Mouse (Mus musculus) 3134 (cell line): ENCODE measurements around the gene Naa80.

Source experiments
- DNase-seq: peaks from one replicate; pipeline ENCODE4 v3.0.0-alpha.2; 2011; ENCODE audit warnings: low spot score; ENCODE audit not compliant: insufficient read length; ENCODE audit errors: extremely low read depth

Naa80 gene

GRCm38 (mm10) chr9:107578587-107578986 is at the start of gene Naa80:
Gene Naa80, plus strand, starts transcription at chr9:107578887.
- no peak for DNase-seq

- DNase-seq = peak; percentile 98
Measured at GRCm38 (mm10) chr9:107533791-107534407, 44.8 kb upstream of the Naa80 start, which contains the start of gene Tmem115. Gene Tmem115, plus strand, starts transcription at chr9:107533945.

- peak; percentile 48 for DNase-seq
Measured at GRCm38 (mm10) chr9:107534408-107535202, 44.1 kb upstream of the Naa80 start.

- DNase-seq = no peak
Measured at GRCm38 (mm10) chr9:107538231-107538630, 40.5 kb upstream of the Naa80 start.

GRCm38 (mm10) chr9:107538711-107539110 is 40.0 kb upstream of the Naa80 start:
- DNase-seq = no peak

- no peak for DNase-seq
Measured at GRCm38 (mm10) chr9:107539940-107540339, 38.7 kb upstream of the Naa80 start.

GRCm38 (mm10) chr9:107540420-107540819 is 38.3 kb upstream of the Naa80 start:
- DNase-seq = no peak

GRCm38 (mm10) chr9:107541005-107541404 is 37.7 kb upstream of the Naa80 start:
- no peak for DNase-seq

- DNase-seq = peak; percentile 97
Measured at GRCm38 (mm10) chr9:107541474-107542351, 37.0 kb upstream of the Naa80 start, which contains the start of the genes Cyb561d2 and Nprl2. Gene Cyb561d2, minus strand, starts transcription at chr9:107542193. Gene Nprl2, plus strand, starts transcription at chr9:107542226.

- DNase-seq = no peak
Measured at GRCm38 (mm10) chr9:107542352-107542686, 36.4 kb upstream of the Naa80 start.

- no peak for DNase-seq
Measured at GRCm38 (mm10) chr9:107542721-107543120, 36.0 kb upstream of the Naa80 start.

- no peak for DNase-seq
Measured at GRCm38 (mm10) chr9:107543299-107543698, 35.4 kb upstream of the Naa80 start.

- DNase-seq = no peak
Measured at GRCm38 (mm10) chr9:107544196-107544700, 34.4 kb upstream of the Naa80 start.

GRCm38 (mm10) chr9:107544729-107545128 is 34.0 kb upstream of the Naa80 start:
- no peak for DNase-seq

GRCm38 (mm10) chr9:107545199-107545598 is 33.5 kb upstream of the Naa80 start:
- no peak for DNase-seq

GRCm38 (mm10) chr9:107545602-107546001 is 33.1 kb upstream of the Naa80 start:
- DNase-seq = peak; percentile 35

GRCm38 (mm10) chr9:107547026-107547425 is 31.7 kb upstream of the Naa80 start, which contains the start of gene Zmynd10:
Gene Zmynd10, plus strand, starts transcription at chr9:107547298.
- no peak for DNase-seq

GRCm38 (mm10) chr9:107547957-107548356 is 30.7 kb upstream of the Naa80 start:
- DNase-seq = no peak

- DNase-seq = no peak
Measured at GRCm38 (mm10) chr9:107548820-107549219, 29.9 kb upstream of the Naa80 start.

- DNase-seq = no peak
Measured at GRCm38 (mm10) chr9:107549297-107550074, 29.2 kb upstream of the Naa80 start.
